Mouse (Mus musculus): ENCODE measurements around the gene Syce2.

DNA sequence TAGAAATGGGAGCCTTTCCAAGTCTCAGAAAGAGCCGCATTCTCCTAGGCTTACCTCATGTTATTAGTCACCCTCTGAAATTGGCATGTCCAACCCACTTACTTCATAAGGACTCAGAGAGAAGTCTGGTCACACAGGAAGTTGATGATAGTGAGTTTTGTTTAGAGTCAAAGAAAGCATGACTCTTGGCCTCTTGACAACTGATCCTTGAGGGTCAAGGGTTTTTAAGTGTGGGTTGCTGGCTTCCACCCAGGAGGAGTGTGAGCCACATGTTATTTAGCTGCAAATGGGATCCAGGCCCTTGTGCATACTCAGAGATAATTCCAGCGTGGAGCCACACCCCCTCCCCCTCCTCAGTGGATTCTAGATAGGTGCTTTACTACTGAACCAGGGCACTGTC is 49.7 kb downstream of the Syce2 start:
- TF ChIP-seq GATA1 (IDR thresholded peaks at IDR 0.05; ENCODE audit: low read length) (no peak), TAL1 (IDR thresholded peaks at IDR 0.05; ENCODE audit: low read length) (no peak)

Measured in erythroblast, embryonic 14.5 days (primary cell).